Comparison of ENCODE assay signal across 24 mouse cellular contexts in the genomic region with DNA sequence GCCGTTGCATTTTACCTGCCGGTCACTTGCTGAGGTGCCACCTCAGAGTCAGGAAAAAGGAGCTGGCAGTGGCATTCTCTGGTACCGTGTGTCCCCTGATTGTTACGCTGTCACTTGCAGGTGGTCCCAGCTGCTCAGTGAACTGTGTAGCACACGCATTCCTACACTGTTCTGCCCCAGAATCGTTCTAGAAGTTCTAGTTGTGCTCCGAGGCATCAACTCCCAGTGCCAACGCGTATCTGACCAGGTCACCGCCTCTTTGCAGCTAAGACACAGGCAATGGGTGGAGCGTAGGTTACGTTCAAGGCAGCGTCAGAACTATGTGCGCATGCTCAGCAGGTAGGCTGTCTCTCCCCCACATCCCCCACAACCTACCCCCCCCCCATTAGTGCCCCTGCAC. TPM values are rescaled to one million over a fixed set of nuclear protein-coding genes. Genes with fewer than 3 reads are reported as not detected.
"Had no signal": no experiment of that assay in that cellular context is flagged by ENCODE, and none has a peak within 500 bp of the region (broad histone marks: within the 10 kb centered on the region; RNA-seq: fewer than 3 reads in every experiment).

No protein-coding gene starts in this region.

- H3K9ac ChIP-seq: limb, embryonic 12.5 days; limb, embryonic 15.5 days; liver, embryonic 13.5 days; midbrain, embryonic 13.5 days; neural tube, embryonic 13.5 days had no signal

- H3K27me3 ChIP-seq: limb, embryonic 12.5 days; limb, embryonic 15.5 days; liver, embryonic 13.5 days; megakaryocyte, embryonic 14.5 days; midbrain, embryonic 13.5 days; neural tube, embryonic 13.5 days had no signal

- H3K9me3 ChIP-seq: limb, embryonic 12.5 days; limb, embryonic 15.5 days; liver, embryonic 13.5 days; megakaryocyte, embryonic 14.5 days; midbrain, embryonic 10.5 days; midbrain, embryonic 13.5 days; neural tube, embryonic 13.5 days had no signal

- H3K4me1 ChIP-seq: limb, embryonic 12.5 days; limb, embryonic 15.5 days; midbrain, embryonic 10.5 days; midbrain, embryonic 13.5 days; neural tube, embryonic 13.5 days had no signal

- H3K4me3 ChIP-seq: limb, embryonic 12.5 days; limb, embryonic 15.5 days; liver, embryonic 13.5 days; megakaryocyte, embryonic 14.5 days; midbrain, embryonic 10.5 days; midbrain, embryonic 13.5 days; myocyte; neural tube, embryonic 13.5 days had no signal

- ATAC-seq: midbrain, embryonic 13.5 days; midbrain, embryonic 16.5 days had no signal

- H3K27ac ChIP-seq: limb, embryonic 12.5 days; limb, embryonic 15.5 days; liver, embryonic 13.5 days; midbrain, embryonic 10.5 days; midbrain, embryonic 13.5 days; neural tube, embryonic 13.5 days; stomach, postnatal 0 days had no signal

- DNase-seq: kidney, adult 18-20 months; kidney, adult 9 months; kidney, postnatal 14 days; kidney, postnatal 4 days; left cerebral cortex, postnatal 4 days; liver, embryonic 13.5 days; lung, adult 2 months; retina, postnatal 1 day; right cerebral cortex, postnatal 25 days; spleen, adult 18-20 months; thymus, adult 18-20 months; thymus, postnatal 36 days had no signal

- H3K4me2 ChIP-seq: limb, embryonic 12.5 days; limb, embryonic 15.5 days; liver, embryonic 13.5 days; midbrain, embryonic 13.5 days; neural tube, embryonic 13.5 days had no signal

RNA-seq across cellular contexts. Expression of gene Tcte3, which starts 18.4 kb away (rescaled TPM):
- total RNA-seq: monocyte, adult 5-6 weeks; neutrophil, adult 5-6 weeks had no signal
- polyA plus RNA-seq: midbrain, embryonic 13.5 days; stomach, embryonic 14.5 days had no signal
